Mouse (Mus musculus) testis, adult 2 months (tissue): ENCODE results near the gene Pdia6.

ENCODE experiments used
- CTCF ChIP-seq: fragments of 200-500 bp; IDR thresholded peaks from 2 replicates; pipeline ENCODE4 v1.5.1; 2012; ENCODE audit warnings: low read depth, mild to moderate bottlenecking, inconsistent platforms, low read length, moderate library complexity; ENCODE audit not compliant: control insufficient read depth, insufficient read depth, insufficient replicate concordance
- POLR2A ChIP-seq: fragments of 200-500 bp; IDR thresholded peaks from 2 replicates; pipeline ENCODE4 v1.6.1; 2012; ENCODE audit warnings: low read depth, mild to moderate bottlenecking, inconsistent platforms, low read length, moderate library complexity; ENCODE audit not compliant: control insufficient read depth

- TF ChIP-seq CTCF (no peak), POLR2A (peak; percentile 96)
Measured at GRCm38 (mm10) chr12:17265971-17266672, at the start of gene Pdia6.
